Mouse (Mus musculus) G1E (cell line): ENCODE data around the gene T2.

Experiments
- CTCF ChIP-seq: IDR thresholded peaks from 2 replicates; pipeline ENCODE4 v1.5.1; 2012; ENCODE audit warnings: low read depth, low read length, inconsistent platforms, mixed read lengths
- GATA1 ChIP-seq: IDR thresholded peaks from 2 replicates; pipeline ENCODE4 v1.6.1; 2012; ENCODE audit warnings: borderline replicate concordance, low read length, inconsistent platforms, mixed read lengths
- TAL1 ChIP-seq: conservative IDR thresholded peaks from 2 replicates; pipeline ENCODE4 v1.6.1; 2012; ENCODE audit warnings: low read depth, low read length, inconsistent platforms, mixed read lengths

- TF ChIP-seq GATA1: no peak
- TF ChIP-seq CTCF: no peak
- TF ChIP-seq TAL1: no peak
Measured at GRCm38 (mm10) chr17:8413656-8414055, 57.9 kb downstream of the T2 start.
